In genomic region chr11:115639540-115639939, GRCm38 (mm10) we compare ENCODE assay signal across 22 mouse cellular contexts. TPM values are rescaled to one million over a fixed set of nuclear protein-coding genes. Genes with fewer than 3 reads are reported as not detected.
DNase-seq lines count a peak whose midpoint lies in the region; ATAC-seq and TF ChIP-seq lines count a peak whose summit lies in the region.
"Had no signal": no experiment of that assay in that cellular context is flagged by ENCODE, and none has a peak within 500 bp of the region (broad histone marks: within the 10 kb centered on the region; RNA-seq: fewer than 3 reads in every experiment).

No protein-coding gene starts in this region.

- 0 out of 2 replicates have a peak overlapping the region, but pooled peaks have one; percentile 23 for H3K27ac ChIP-seq in kidney, embryonic 15.5 days
- no peak overlapping the region for H3K27ac ChIP-seq in midbrain, embryonic 16.5 days (ENCODE audit: low read length)
- H3K27ac ChIP-seq in midbrain, embryonic 13.5 days, result no peak overlapping the region
- H3K27ac ChIP-seq in MEL (ENCODE audit: control insufficient read depth, low read depth, low read length), result no peak overlapping the region
- peak overlapping the region; percentile 28; the same call in 1 of the 2 replicates for H3K27ac ChIP-seq in small intestine, adult 2 months (ENCODE audit: insufficient read depth, low read depth, low read length)
- H3K27ac ChIP-seq: forebrain, embryonic 15.5 days; layer of hippocampus, adult 2 months; neural tube, embryonic 15.5 days had no signal

- H3K27me3 ChIP-seq in kidney, embryonic 15.5 days, result no peaks in the 10 kb centered on the region
- no peaks in the 10 kb centered on the region for H3K27me3 ChIP-seq in midbrain, embryonic 16.5 days (ENCODE audit: control insufficient read depth, insufficient read depth, low read depth, low read length)
- no peaks in the 10 kb centered on the region for H3K27me3 ChIP-seq in midbrain, embryonic 13.5 days
- H3K27me3 ChIP-seq in MEL (ENCODE audit: control insufficient read depth in 1 of 2, insufficient read depth in 2 of 2, low read length in 2 of 2), result no peaks in the 10 kb centered on the region
- no peaks in the 10 kb centered on the region for H3K27me3 ChIP-seq in small intestine, adult 2 months (ENCODE audit: control insufficient read depth, insufficient read depth, low read length)
- H3K27me3 ChIP-seq: forebrain, embryonic 15.5 days; neural tube, embryonic 15.5 days had no signal

- peaks cover 18% of the 10 kb centered on the region for H3K4me1 ChIP-seq in kidney, embryonic 15.5 days
- H3K4me1 ChIP-seq in midbrain, embryonic 16.5 days (ENCODE audit: control insufficient read depth, insufficient read depth, low read length), result no peaks in the 10 kb centered on the region
- no peaks in the 10 kb centered on the region for H3K4me1 ChIP-seq in midbrain, embryonic 13.5 days (replicated peaks)
- H3K4me1 ChIP-seq in MEL (ENCODE audit: control insufficient read depth in 1 of 2, insufficient read depth in 2 of 2, low read length in 2 of 2), result peaks cover 16 to 38% of the 10 kb centered on the region in 2 experiments
- H3K4me1 ChIP-seq in small intestine, adult 2 months (ENCODE audit: control insufficient read depth, insufficient read depth, insufficient read length, low read length), result peaks cover 20% of the 10 kb centered on the region
- H3K4me1 ChIP-seq: forebrain, embryonic 15.5 days; neural tube, embryonic 15.5 days had no signal

- peak overlapping the region; percentile 10; the same call in 1 of the 2 replicates for H3K9ac ChIP-seq in kidney, embryonic 15.5 days
- 0 out of 2 replicates have a peak overlapping the region, but pooled peaks have one; percentile 25 for H3K9ac ChIP-seq in midbrain, embryonic 16.5 days (ENCODE audit: low read depth, low read length)
- H3K9ac ChIP-seq in midbrain, embryonic 13.5 days (replicated peaks), result no peak overlapping the region
- H3K9ac ChIP-seq in MEL (ENCODE audit: control insufficient read depth, low read depth, low read length, poor library complexity, severe bottlenecking), result no peak overlapping the region
- H3K9ac ChIP-seq: forebrain, embryonic 15.5 days; neural tube, embryonic 15.5 days had no signal

- no peak for DNase-seq in kidney, postnatal 4 days
- DNase-seq in MEL (ENCODE audit: low read depth, low spot score), result no peak
- no peak for DNase-seq in adrenal gland, postnatal 10 days
- DNase-seq: cerebellum, adult 9-11 months; gastrocnemius, postnatal 14 days; heart, adult 18-20 months; kidney, adult 9 months; layer of hippocampus, postnatal 36 days; liver; midbrain, embryonic 14.5 days; right cerebral cortex, postnatal 25 days; thymus, postnatal 36 days had no signal

- peaks cover 14% of the 10 kb centered on the region for H3K36me3 ChIP-seq in kidney, embryonic 15.5 days
- H3K36me3 ChIP-seq in midbrain, embryonic 16.5 days (ENCODE audit: control insufficient read depth, insufficient read depth, low read length), result no peaks in the 10 kb centered on the region
- peaks cover 5% of the 10 kb centered on the region; the same call in 1 of the 2 replicates for H3K36me3 ChIP-seq in midbrain, embryonic 13.5 days
- peaks cover 0 to 35% of the 10 kb centered on the region in 2 experiments; a peak in 3 of 4 replicates for H3K36me3 ChIP-seq in MEL (ENCODE audit: control insufficient read depth in 1 of 2, insufficient read depth in 2 of 2, low read length in 2 of 2)
- H3K36me3 ChIP-seq in small intestine, adult 2 months (ENCODE audit: control insufficient read depth, insufficient read depth, low read length), result peaks cover 8% of the 10 kb centered on the region

- H3K4me3 ChIP-seq in kidney, embryonic 15.5 days (replicated peaks), result no peak overlapping the region
- no peak overlapping the region for H3K4me3 ChIP-seq in midbrain, embryonic 16.5 days (ENCODE audit: low read depth, low read length)
- H3K4me3 ChIP-seq in midbrain, embryonic 13.5 days (replicated peaks), result no peak overlapping the region
- no peak overlapping the region for H3K4me3 ChIP-seq in MEL (ENCODE audit: control insufficient read depth in 1 of 2, insufficient read depth in 1 of 2, low read depth in 2 of 2, low read length in 2 of 2)
- no peak overlapping the region for H3K4me3 ChIP-seq in small intestine, adult 2 months (ENCODE audit: low read depth, low read length)
- H3K4me3 ChIP-seq: forebrain, embryonic 15.5 days; hindbrain, embryonic 10.5 days; layer of hippocampus, adult 2 months; neural tube, embryonic 15.5 days had no signal

- 63% methylated on average over 4 of the region's 4 CpGs for WGBS in kidney, embryonic 15.5 days
- 83% methylated on average over 4 of the region's 4 CpGs for WGBS in midbrain, embryonic 16.5 days
- 95% methylated on average over 4 of the region's 4 CpGs for WGBS in midbrain, embryonic 13.5 days
- WGBS in small intestine, adult 2 months, result 62% methylated on average over 4 of the region's 4 CpGs

- TF ChIP-seq CTCF in MEL (IDR thresholded peaks at IDR 0.05 in 2 of 3, conservative IDR thresholded peaks at IDR 0.05 in 1 of 3; ENCODE audit: control insufficient read depth in 1 of 3, insufficient read depth in 1 of 3, low read depth in 2 of 3, low read length in 3 of 3, poor library complexity in 1 of 3, severe bottlenecking in 1 of 3), result no peak
- no peak for TF ChIP-seq CTCF in small intestine, adult 2 months (IDR thresholded peaks at IDR 0.05; ENCODE audit: extremely low read depth, insufficient read length, insufficient replicate concordance, low read depth, low read length)

- no peak overlapping the region for H3K4me2 ChIP-seq in kidney, embryonic 15.5 days
- H3K4me2 ChIP-seq in midbrain, embryonic 16.5 days (ENCODE audit: low read length), result no peak overlapping the region
- H3K4me2 ChIP-seq in midbrain, embryonic 13.5 days (replicated peaks), result no peak overlapping the region
- H3K4me2 ChIP-seq: forebrain, embryonic 15.5 days; neural tube, embryonic 15.5 days had no signal

- TF ChIP-seq RAD21 in MEL (IDR thresholded peaks at IDR 0.05; ENCODE audit: low read depth, low read length), result no peak

- ATAC-seq in kidney, embryonic 15.5 days (replicated peaks; ENCODE audit: low FRiP score), result no peak
- no peak for ATAC-seq in midbrain, embryonic 16.5 days
- no peak for ATAC-seq in midbrain, embryonic 13.5 days
- no peak for ATAC-seq in monocyte, adult 5-6 weeks (replicated peaks; ENCODE audit: insufficient number of reproducible peaks, low FRiP score, low TSS enrichment, poor library complexity, severe bottlenecking)
- ATAC-seq: forebrain, embryonic 15.5 days had no signal

- TF ChIP-seq EP300 in MEL (IDR thresholded peaks at IDR 0.05; ENCODE audit: low read depth in 1 of 2, low read length in 2 of 2), result no peak

- H3K79me2 ChIP-seq in MEL (ENCODE audit: control insufficient read depth, insufficient read depth, low read length, poor library complexity), result no peaks in the 10 kb centered on the region

- no peak for TF ChIP-seq POLR2A in MEL (IDR thresholded peaks at IDR 0.05; ENCODE audit: control insufficient read depth in 1 of 2, insufficient read depth in 1 of 2, low read depth in 1 of 2, low read length in 2 of 2, poor library complexity in 1 of 2)
- TF ChIP-seq POLR2A in small intestine, adult 2 months (IDR thresholded peaks at IDR 0.05; ENCODE audit: low read depth, low read length), result no peak

- no peaks in the 10 kb centered on the region for H3K9me3 ChIP-seq in kidney, embryonic 15.5 days (replicated peaks)
- no peaks in the 10 kb centered on the region for H3K9me3 ChIP-seq in midbrain, embryonic 16.5 days (replicated peaks; ENCODE audit: control insufficient read depth, low read length, poor library complexity, severe bottlenecking)
- H3K9me3 ChIP-seq in midbrain, embryonic 13.5 days, result no peaks in the 10 kb centered on the region
- H3K9me3 ChIP-seq in MEL (replicated peaks; ENCODE audit: insufficient read depth, low read length), result no peaks in the 10 kb centered on the region
- H3K9me3 ChIP-seq: forebrain, embryonic 15.5 days; G1E; hindbrain, embryonic 10.5 days; neural tube, embryonic 15.5 days had no signal

RNA-seq across cellular contexts. Expression of gene Slc25a19, which starts 11.4 kb away (rescaled TPM):
- polyA plus RNA-seq in kidney, embryonic 15.5 days (2015; fragmentation: Nextera tagmentation; extraction: Ambion mirVana), result 45.8 and 48.3 TPM in 2 replicates
- 42.5 and 50.8 TPM in 2 replicates for polyA plus RNA-seq in midbrain, embryonic 16.5 days (2015; fragmentation: Nextera tagmentation; extraction: Ambion mirVana)
- polyA plus RNA-seq in midbrain, embryonic 13.5 days (2015; fragmentation: Nextera tagmentation; extraction: Ambion mirVana), result 32.6 and 35.4 TPM in 2 replicates
- 30.0 and 35.3 TPM in 2 replicates for total RNA-seq in MEL (2012; rRNA removed)
- 10 to 100 TPM in 1 of 2 experiments, not detected in 1; 43.1 TPM for polyA plus RNA-seq in MEL (2012; ENCODE audit: insufficient read depth in 1 of 2, insufficient read length in 2 of 2, low read depth in 1 of 2, low replicate concordance in 2 of 2, missing spikeins in 1 of 2)
- polyA plus RNA-seq in small intestine, adult 2 months (2012; rRNA removed), result 11.3 and 19.6 TPM in 2 replicates
- total RNA-seq in adrenal gland, postnatal 10 days (2021), result 100 to 1,000 TPM; 169 to 231 TPM
- total RNA-seq in monocyte, adult 5-6 weeks (2017), result 14.2 to 23.5 TPM (median 15.3 TPM) in 3 replicates

RNA-seq across cellular contexts. Expression of gene Mif4gd, which starts 26.8 kb away (rescaled TPM):
- 35.8 and 37.6 TPM in 2 replicates for polyA plus RNA-seq in kidney, embryonic 15.5 days (2015; fragmentation: Nextera tagmentation; extraction: Ambion mirVana)
- 12.5 and 12.7 TPM in 2 replicates for polyA plus RNA-seq in midbrain, embryonic 16.5 days (2015; fragmentation: Nextera tagmentation; extraction: Ambion mirVana)
- polyA plus RNA-seq in midbrain, embryonic 13.5 days (2015; fragmentation: Nextera tagmentation; extraction: Ambion mirVana), result 8.8 and 10.5 TPM in 2 replicates
- total RNA-seq in MEL (2012; rRNA removed), result 42.0 and 52.0 TPM in 2 replicates
- 10 to 100 TPM in 1 of 2 experiments, not detected in 1; 62.9 TPM for polyA plus RNA-seq in MEL (2012; ENCODE audit: insufficient read depth in 1 of 2, insufficient read length in 2 of 2, low read depth in 1 of 2, low replicate concordance in 2 of 2, missing spikeins in 1 of 2)
- polyA plus RNA-seq in small intestine, adult 2 months (2012; rRNA removed), result 49.4 and 108 TPM in 2 replicates
- 100 to 1,000 TPM; 110 to 140 TPM for total RNA-seq in adrenal gland, postnatal 10 days (2021)
- 37.5 to 42.1 TPM (median 41.2 TPM) in 3 replicates for total RNA-seq in monocyte, adult 5-6 weeks (2017)

RNA-seq across cellular contexts. Expression of gene Gga3, which starts 35.7 kb away (rescaled TPM):
- polyA plus RNA-seq in kidney, embryonic 15.5 days (2015; fragmentation: Nextera tagmentation; extraction: Ambion mirVana), result 18.5 and 20.7 TPM in 2 replicates
- polyA plus RNA-seq in midbrain, embryonic 16.5 days (2015; fragmentation: Nextera tagmentation; extraction: Ambion mirVana), result 34.7 and 37.5 TPM in 2 replicates
- polyA plus RNA-seq in midbrain, embryonic 13.5 days (2015; fragmentation: Nextera tagmentation; extraction: Ambion mirVana), result 31.8 and 38.1 TPM in 2 replicates
- 24.0 and 28.6 TPM in 2 replicates for total RNA-seq in MEL (2012; rRNA removed)
- 10 to 100 TPM in 1 of 2 experiments, not detected in 1; 59.9 TPM for polyA plus RNA-seq in MEL (2012; ENCODE audit: insufficient read depth in 1 of 2, insufficient read length in 2 of 2, low read depth in 1 of 2, low replicate concordance in 2 of 2, missing spikeins in 1 of 2)
- polyA plus RNA-seq in small intestine, adult 2 months (2012; rRNA removed), result 12.6 and 14.7 TPM in 2 replicates
- 10 to 100 TPM; 20.0 to 35.9 TPM for total RNA-seq in adrenal gland, postnatal 10 days (2021)
- 32.1 to 47.8 TPM (median 37.8 TPM) in 3 replicates for total RNA-seq in monocyte, adult 5-6 weeks (2017)

RNA-seq across cellular contexts. Expression of gene Mrps7, which starts 35.8 kb away (rescaled TPM):
- polyA plus RNA-seq in kidney, embryonic 15.5 days (2015; fragmentation: Nextera tagmentation; extraction: Ambion mirVana), result 102 and 103 TPM in 2 replicates
- 75.6 and 77.0 TPM in 2 replicates for polyA plus RNA-seq in midbrain, embryonic 16.5 days (2015; fragmentation: Nextera tagmentation; extraction: Ambion mirVana)
- polyA plus RNA-seq in midbrain, embryonic 13.5 days (2015; fragmentation: Nextera tagmentation; extraction: Ambion mirVana), result 77.6 and 78.8 TPM in 2 replicates
- 138 and 157 TPM in 2 replicates for total RNA-seq in MEL (2012; rRNA removed)
- polyA plus RNA-seq in MEL (2012; ENCODE audit: insufficient read depth in 1 of 2, insufficient read length in 2 of 2, low read depth in 1 of 2, low replicate concordance in 2 of 2, missing spikeins in 1 of 2), result 100 to 1,000 TPM; 106 to 199 TPM
- 11.8 and 13.3 TPM in 2 replicates for polyA plus RNA-seq in small intestine, adult 2 months (2012; rRNA removed)
- total RNA-seq in adrenal gland, postnatal 10 days (2021), result 10 to 100 TPM; 92.1 to 92.6 TPM
- total RNA-seq in monocyte, adult 5-6 weeks (2017), result 20.4 to 30.1 TPM (median 20.7 TPM) in 3 replicates

Comparison
In these comparisons a context has a peak if more than half of its experiments do, and no peak if none do; other contexts are left out.
1. H3K9ac ChIP-seq: peak in kidney, embryonic 15.5 days (single experiment) and midbrain, embryonic 16.5 days (single experiment); none in midbrain, embryonic 13.5 days (single experiment) and MEL (single experiment).
2. H3K27ac ChIP-seq: peak in kidney, embryonic 15.5 days (single experiment) and small intestine, adult 2 months (single experiment); none in midbrain, embryonic 16.5 days (single experiment), midbrain, embryonic 13.5 days (single experiment) and MEL (single experiment).